Mouse (Mus musculus): ENCODE measurements around the gene Map4k4.

The Map4k4 gene

DNA sequence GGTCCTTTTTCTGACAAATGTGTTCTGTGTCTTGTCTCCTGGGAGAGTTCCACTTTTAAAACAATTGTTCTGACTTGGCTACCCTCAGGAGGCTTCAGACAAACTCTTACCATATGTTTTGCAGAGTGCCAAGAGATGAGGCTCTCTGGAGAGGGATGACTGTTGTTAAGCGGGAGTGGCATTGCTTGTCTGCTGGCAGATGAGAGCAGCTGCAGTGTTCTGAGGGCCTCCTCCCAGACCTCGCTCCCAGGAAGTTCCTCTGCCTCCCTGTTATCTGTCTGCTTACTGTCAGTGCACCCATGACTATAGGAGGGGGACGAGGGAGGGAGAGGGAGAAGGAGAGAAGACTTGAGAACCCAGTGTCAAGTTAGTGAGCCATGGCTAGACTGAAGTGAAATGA, 64.7 kb downstream of the Map4k4 start:
- DNase-seq: no peak

DNA sequence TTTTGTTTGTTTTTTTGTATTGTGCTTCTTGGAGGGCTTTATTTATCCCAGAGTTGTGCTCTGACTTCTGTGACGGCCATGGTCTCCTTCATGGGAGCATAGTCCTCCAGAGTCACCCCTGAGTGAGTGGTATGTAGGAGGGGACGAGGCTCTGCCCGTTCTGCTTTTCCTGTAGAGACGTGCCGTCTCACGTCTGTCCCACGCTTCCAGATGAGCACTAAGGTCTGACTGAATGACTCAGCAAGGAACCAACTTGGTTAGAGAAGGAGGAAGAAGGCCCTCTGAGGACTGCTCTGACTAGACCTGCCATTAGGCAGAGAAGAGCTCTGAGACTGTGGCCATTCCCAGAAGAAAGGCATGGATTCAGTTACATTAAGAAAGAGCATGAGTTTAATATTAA, 68.3 kb downstream of the Map4k4 start:
- DNase-seq: no peak

DNA sequence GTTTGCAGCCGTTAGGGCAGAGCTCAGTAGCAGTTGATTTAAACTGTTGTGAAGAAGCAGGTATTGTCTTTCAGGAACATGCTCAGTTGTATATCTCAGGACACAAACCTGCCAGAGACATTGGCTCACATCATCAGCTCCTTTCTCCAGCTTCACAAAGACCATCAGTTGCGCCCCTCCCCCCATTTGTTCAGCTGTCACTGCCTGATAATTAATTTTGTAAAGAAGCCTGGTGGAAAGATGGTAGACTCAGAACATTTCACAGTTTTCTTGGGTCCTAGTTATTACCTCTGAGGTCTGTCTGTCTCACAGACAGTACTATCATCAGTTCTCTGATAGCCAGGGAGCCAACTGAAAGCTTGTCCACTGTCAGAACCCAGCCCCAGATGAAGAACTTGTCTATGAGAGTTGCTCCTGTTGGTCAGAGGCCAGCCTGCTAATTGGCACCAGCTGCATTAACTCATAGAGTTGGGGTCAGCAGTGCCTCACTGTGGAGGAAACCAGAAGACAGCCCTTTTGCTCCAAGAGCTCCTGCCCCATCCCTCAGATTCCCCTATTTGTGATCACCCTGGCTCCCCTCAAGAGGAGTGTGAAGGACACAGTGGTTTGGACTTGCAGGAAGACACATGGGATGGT, 69.2 kb downstream of the Map4k4 start:
- DNase-seq: peak; percentile 83 to 84

DNA sequence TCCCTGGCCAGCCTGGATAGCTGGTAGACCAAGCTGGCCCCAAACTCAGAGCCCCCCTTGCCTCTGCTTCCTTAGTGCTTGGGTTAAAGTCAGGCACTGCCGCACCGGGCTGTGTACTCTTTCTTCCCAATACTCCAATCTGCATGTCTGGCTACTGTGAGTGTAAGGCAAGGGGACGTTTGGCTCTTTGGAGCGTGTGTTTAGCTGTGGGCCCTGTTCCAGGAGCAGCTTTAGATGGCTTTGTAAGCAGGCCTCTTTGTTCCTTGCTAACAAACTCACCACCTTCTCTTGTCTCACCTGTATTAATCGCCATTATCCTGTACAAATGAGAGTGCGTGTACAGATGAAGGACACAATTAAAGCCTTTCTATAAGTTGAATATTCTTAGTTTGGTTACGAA, 71.7 kb downstream of the Map4k4 start:
- DNase-seq: peak; percentile 54 to 62

DNA sequence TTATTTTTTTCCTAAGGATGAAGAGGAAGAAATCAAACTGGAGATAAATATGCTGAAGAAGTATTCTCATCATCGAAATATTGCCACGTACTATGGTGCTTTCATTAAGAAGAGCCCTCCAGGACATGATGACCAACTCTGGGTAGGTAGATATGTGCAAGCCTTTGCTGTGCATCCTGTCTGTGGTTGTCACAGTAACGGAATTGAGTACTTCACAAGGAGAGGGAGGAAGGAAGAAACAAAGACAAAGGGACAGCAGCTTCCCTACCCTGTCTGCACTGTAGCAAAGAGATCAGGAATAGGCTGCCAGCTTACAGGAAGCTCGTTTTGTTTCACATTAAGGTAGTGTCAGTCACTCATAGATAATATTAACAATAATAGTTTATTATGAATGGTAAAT, 73.2 kb downstream of the Map4k4 start:
- no peak for DNase-seq

DNA sequence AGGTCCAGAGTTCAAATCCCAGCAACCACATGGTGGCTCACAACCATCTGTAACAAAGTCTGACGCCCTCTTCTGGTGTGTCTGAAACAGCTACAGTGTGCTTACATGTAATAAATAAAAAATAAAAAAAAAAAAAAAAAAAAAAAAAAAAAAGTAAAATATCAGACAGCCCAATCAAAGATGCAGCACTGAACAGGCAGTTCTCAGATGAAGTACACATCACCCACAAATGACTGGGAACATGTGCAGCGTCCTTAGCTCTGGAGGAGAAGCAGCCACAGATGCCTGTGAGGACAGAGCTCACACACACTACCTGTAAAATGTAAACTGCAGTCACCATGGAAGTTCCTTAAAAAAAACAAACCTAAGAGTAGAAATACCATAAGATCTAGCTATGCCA, 74.3 kb downstream of the Map4k4 start:
- DNase-seq: no peak

DNA sequence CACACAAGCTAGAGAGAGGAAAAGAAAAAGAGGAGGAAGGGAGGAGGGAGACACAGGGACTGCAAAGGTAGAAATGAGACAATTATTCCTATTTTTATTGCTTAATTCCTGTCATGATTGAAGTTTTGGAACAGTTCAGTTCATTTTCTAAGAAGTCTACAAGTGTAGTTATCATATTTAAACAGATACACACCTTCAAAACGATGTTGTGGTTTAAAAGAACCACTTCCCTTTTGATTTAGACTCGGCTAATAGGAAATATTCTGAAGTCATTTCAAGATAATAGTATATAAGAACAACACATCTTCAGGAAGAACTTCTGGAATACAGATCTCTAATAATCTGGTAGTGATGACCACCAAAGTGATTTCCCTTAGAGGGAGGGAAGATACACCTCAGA, 75.4 kb downstream of the Map4k4 start:
- no peak for DNase-seq

DNA sequence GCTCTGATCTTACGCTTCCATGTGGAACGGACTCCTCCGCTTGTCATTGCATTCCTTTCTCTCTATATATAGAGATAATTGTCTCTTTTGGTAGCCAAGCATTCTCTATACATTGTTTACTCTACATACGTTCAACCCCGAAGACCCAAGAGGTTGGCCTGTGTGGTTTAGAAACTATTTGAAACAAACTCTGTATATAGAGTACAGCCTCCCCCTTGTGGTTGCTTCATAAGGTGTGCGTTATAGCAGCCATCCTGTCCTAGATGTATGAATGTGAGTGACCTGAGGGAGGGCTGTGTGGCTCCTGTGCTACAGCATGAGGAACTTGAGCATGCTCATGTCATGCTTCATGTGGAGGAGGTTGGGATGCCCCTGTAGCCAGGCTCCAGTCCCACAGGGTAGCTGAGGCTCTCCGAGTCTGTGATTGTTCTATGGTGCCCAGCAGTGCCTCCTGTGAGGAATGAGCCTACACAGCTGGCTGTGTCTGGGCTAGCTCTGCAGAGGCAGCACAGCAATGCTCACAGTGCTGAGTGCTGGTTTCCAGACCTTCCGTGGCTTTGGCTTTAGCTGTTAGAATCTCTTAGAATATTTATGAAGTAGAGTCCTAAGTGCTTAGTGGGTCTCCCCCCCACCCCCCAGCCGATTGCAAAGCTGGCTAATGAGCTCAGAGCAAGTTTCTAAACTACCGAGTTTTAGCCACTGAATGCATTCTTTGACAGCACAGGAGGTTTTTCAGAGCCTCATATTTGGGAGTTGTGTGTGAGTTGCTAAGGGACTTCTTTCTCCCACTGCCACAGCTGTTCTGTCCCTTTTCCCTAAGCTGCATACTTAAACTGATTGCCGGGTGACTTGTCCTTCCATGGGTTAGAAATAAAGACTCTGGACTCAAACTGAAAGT, 76.4 kb downstream of the Map4k4 start:
- DNase-seq: no peak

DNA sequence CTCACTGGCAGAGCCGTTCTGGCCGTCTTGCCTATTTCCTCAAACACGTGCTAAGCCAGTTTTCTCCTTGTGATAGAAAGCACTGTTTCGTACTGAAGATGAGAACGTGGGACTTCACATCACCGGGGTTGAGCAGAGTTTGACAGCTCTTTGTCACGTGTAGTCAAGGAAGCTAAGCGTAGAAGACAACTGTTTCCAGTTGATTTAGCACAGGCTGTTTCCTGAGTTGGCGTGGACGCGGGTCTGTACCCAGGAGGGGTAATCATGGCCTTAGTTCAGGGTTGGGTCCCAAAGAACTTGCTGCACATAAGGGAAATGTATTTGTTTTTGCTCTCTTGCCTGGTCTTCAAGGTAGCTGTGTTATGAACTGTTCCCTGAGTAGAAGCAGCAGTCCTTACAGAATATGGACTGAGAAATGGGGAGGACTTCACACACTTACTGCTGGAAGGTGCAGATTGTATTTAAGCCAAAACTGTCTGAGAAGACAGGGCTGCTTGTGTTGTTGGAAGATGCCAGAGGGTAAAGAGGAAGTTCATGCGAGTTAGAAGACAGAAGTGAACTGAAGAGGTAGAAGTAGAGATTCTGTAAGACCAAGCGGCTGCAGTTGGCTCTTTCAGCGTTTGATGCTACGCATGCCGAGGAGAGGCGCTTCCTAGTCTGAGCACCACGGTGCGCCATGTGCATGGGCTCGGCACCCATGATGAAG, 78.2 kb downstream of the Map4k4 start:
- no peak for DNase-seq

DNA sequence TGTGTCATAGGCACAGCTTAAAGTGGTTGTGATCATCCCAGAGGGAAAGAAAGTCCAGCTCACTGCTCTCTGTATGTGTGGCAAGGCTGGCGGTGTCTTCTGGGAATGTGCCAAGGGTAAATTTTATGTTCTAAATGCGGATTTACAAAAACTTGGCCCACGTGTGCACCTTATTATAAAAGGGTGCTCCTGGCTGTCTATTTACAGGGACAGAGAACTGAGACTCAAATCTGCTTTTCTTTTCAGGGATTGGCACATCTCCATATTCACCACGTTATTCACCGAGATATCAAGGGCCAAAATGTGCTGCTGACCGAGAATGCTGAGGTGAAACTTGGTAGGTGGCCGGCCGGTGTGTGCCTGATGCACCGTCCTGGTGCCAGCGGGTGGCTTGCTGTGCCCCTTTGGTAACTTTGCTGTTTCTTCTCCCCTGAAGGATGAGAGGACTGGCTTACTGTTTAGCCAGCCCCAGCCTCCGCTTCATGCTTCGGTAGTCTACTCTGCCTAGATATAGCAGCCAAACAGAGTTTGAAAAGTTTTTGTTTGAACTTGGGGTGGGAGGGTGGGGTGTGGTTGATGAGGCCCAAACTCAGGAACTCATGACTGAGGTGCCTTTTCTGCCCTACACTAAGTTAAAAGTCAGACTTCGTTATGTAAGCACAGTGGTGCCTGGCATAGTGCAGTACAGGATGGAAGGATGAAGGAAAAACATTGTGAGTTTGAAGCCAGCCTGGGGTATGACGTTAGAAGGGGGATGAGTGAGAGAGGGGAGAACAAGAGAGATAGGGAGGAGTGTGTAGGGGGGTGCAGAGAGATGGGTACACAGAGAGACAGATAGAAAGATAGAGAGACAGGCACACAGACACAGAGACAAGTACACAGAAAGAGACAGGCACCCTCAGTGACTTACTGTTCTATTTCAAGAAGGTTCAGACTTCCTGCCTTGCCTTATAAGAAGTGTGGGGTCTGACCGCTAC, 79.9 kb downstream of the Map4k4 start:
- no peak for DNase-seq

DNA sequence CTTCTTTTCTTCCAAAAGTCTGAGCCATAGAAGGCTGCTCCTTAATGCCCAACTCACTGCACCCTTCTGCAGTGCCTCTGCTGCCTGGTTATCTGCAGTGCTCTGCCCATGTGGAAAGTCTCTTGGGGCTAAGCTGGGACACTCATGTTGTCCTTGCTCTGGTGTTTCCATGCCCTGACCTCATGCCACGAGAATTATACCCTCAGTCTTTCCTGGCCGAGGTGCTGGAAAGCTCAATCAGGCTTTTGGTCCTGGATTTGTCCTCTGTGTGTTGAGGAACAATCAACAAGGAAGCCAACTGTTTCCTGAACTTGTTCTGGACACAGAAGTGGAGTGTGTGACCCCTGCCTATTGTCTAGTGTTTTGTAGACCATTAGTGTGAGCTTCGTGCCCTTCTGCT, 81.3 kb downstream of the Map4k4 start:
- DNase-seq: no peak

DNA sequence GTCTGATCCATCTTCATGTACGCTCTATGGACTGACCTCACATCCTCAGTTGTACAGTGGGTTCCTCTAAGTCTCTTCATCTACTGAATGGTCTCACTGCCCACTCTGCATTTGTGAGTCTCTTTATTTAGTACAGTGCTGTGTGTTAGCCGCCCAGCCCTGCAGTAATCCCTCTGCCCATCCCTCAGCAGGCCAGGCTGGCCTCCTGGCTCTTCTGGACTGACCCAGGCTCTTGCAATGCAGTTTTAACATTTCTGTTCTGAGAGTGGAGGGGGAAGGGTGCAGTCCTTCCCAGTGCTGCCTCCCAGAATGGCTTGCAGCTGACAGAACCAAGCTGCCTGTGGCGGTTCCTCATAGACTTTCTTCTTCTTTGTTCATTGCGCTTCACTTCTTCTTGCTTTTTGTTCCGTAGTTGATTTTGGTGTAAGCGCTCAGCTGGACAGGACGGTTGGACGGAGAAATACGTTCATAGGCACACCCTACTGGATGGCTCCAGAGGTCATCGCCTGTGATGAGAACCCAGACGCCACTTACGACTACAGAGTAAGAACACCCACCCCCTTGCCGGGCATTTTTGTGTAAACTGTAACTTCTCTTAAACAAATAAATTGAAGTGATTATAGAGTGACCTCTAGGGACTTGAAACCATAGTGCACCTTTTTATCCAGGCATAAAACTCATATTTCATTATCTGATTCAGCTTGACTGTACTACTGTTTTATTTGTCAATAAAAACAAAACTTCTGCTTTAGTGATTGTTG, 82.2 kb downstream of the Map4k4 start:
- peak in 1 of 2 experiments; percentile 41 for DNase-seq

DNA sequence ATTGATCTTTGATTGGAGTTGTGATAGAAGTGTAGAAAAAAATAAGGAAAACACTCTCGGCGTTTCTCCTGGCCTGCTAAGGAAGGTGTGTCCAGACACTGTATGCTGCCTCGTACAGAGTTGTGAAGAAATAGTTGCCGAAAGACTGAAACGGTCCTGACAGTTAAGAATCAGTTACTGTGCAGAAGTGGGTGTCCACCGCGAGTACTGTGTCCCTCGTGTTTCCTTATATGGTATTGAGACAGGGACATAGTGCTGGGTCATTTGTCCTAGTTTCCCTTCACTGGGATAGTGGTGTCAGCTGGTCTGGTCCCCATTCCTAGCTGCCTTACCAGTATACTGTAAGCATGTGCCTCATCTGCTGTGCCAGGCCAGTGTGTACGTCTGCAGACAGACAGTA, 83.6 kb downstream of the Map4k4 start:
- DNase-seq: no peak

DNA sequence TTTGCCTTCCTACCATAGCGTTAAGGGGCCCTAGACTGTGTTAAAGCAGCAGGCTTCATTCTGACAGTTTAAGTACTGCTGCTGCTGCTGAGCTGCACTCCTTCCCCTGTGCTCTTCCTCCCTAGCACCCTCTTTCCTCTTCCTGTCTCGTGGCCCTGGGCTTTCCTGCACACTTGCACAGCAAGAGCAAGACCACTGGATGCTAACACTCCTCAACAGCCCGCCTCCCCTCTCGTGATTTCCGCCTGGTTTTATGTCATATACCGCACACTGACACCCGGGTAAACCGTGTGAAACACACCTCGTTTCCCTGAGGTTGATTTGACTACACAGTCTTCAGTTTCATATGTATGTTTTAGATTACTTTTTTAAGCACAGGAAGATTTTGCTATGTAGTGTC, 86.1 kb downstream of the Map4k4 start:
- no peak for DNase-seq

DNA sequence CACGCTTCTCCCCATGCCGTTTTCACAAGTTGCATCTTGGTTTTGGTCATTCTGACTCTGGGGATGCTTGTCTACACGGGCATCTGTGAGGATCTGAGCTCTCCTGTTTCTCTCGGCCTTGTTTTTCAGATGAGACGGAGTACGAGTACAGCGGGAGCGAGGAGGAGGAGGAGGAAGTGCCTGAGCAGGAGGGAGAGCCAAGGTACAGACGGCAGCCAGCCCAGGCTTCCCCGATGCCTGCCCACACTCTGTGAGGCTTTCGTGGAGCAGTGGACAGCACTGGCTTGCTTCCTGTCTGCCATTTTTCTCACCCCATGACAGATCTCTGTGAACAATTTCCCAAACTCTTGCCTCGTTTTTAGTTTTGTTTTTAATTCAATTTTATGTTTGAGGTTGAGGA, 88.1 kb downstream of the Map4k4 start:
- no peak for DNase-seq

DNA sequence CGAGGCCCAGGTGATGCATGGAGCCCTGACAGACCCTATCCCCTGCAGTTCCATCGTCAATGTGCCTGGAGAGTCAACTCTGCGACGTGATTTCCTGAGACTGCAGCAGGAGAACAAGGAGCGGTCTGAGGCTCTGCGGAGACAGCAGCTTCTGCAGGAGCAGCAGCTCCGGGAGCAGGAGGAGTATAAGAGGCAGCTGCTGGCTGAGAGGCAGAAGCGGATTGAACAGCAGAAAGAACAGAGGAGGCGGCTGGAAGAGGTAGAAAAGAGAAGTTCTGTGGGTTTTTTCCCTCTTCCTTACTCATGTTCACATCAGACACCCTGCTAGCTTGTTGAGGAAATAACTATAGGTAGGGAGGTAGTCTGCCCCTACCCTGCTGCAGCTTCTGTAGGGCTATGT, 89.3 kb downstream of the Map4k4 start:
- DNase-seq: no peak

DNA sequence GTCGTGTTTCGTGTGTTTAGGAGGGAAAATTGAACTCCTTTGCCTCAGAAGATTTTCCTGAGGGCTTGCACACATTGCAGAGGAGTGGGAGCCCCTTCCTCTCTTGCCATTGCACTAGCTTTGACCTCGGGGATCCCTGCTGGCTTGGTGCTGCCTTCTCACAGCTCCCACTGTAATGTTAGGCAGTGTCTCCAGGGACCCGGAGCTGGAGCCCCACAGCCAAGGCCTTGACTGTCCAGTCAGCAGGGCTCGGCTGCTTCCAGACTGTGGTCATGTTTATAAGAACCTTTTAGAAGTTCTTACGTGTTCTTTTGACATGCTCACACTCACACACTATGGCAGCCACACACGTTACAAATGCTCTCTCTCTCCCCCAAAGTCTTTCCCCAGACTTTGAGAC, 93.2 kb downstream of the Map4k4 start:
- no peak for DNase-seq

DNA sequence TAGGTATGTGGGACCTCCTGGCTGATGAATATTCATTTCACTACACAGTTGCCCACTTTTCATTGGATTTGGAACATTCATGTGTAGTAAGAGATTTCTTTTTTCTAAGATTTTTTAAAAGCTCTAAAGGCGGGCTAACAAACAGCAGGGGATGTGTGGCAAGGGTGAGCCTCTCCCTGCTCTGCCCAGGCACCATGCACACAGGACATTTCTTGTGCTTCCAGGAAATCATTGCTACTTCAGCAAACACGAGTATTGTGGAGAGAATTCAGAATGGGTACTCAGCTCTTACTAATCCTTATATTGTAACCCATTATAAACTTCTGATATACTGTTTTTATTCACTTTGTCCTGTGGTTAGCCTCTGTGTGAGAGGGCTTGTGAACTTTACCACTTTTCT, 94.9 kb downstream of the Map4k4 start:
- no peak for DNase-seq

DNA sequence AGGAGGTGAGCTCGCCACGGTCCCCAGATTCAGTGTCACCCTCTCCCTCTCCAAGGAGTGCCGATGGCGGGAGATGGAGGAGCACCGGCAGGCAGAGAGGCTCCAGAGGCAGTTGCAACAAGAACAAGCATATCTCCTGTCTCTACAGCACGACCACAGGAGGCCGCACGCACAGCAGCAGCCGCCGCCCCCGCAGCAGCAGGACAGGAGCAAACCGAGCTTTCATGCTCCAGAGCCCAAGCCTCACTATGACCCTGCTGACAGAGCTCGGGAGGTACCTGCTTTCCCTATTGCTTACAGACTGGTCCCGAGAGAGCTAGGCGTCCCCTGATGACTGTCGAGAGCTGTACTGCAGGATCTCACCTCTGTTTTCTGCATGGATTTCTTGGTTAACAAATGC, 99.8 kb downstream of the Map4k4 start:
- no peak for DNase-seq

DNA sequence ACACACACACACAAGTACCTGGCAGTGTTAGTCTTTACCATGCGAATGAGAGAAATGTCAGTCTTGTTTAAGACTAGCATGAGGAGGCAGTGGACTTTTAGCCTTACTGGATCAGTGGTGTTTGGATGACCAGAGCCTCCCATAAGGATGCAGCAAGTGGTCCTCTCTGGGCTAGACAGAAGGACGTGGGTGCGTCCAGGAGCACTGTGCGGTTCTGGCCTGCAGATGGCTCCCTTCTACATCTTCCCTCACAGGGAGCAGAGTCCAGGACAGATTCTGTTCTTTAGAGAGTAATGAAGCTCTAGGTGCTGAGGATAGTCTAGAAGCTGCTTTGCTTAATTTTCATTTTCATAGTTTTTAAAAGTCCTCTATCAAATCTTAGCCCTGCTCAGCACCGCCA, 100.2 kb downstream of the Map4k4 start:
- DNase-seq: peak; percentile 50 to 58

DNA sequence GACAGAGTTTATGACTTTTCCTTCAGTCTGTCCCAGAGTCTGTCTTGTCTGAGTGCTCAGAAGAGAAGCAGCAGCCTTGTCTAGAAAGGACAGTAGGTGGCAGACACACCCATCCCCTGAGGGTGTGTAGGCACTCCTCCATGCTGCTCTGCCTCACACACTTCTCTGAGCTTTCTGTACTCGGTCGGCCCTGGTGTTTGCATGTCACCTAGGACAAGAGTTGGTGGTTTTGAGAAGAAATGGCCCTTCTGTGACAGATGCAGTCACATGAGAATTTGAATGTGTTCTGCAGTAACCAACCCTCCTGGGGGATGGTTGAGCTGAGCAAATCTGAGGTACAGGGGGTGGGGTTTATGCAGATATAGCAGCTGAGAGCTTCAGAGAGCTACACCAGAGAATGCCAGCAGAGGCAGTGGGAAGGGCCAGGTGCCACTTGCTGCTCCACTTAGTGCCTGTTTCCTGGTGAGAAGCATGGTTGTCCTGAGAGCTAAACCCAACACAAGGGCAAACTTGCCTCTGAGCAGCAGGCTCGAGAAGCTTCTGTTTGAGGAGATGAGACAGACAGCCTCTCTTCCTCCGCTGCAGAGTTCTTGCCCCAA, 101.5 kb downstream of the Map4k4 start:
- no peak for DNase-seq

All from cerebellum, postnatal 10 days (tissue).